Mouse (Mus musculus) C3H10T1/2 (cell line): ENCODE measurements around the gene Egfl6. TPM values are rescaled to one million over a fixed set of nuclear protein-coding genes. Genes with fewer than 3 reads are reported as not detected.

ENCODE experiments used
- polyA plus RNA-seq, 2 experiments: library from polyadenylated mRNA; unstranded; fragments of >200 nt; fragmentation: generic; extraction: Trizol; gene quantifications; one replicate each; pipeline ENCODE4 v1.2.1; 2012; ENCODE audit warnings: missing spikeins in 2 of 2

Egfl6 gene
- polyA plus RNA-seq, result under 1 TPM in 1 of 2 experiments, not detected in 1; 0.19 TPM

GRCm38 (mm10) chrX:166584947-166585824, at the start of gene Egfl6:
TSS of gene Egfl6 (minus strand) at chrX:166585720.

GRCm38 (mm10) chrX:166518345-166518744, 67.2 kb downstream of the Egfl6 start, which contains the start of gene Tceanc:
TSS of gene Tceanc (minus strand) at chrX:166518567.

GRCm38 (mm10) chrX:166479365-166479983, 106.0 kb downstream of the Egfl6 start, which contains the start of gene Rab9:
TSS of gene Rab9 (minus strand) at chrX:166479867.

Other genes with a start within 250 kb of the Egfl6 start
- gene Trappc2, start 145.1 kb downstream of the Egfl6 start, polyA plus RNA-seq, result 1 to 10 TPM in 1 of 2 experiments, under 1 TPM in 1; 0.34 to 4.0 TPM
- gene Ofd1, start 145.0 kb downstream of the Egfl6 start, polyA plus RNA-seq, result 1 to 10 TPM in 1 of 2 experiments, under 1 TPM in 1; 0.19 to 3.8 TPM
- gene Rab9, start 105.9 kb downstream of the Egfl6 start, polyA plus RNA-seq, result 10 to 100 TPM in 1 of 2 experiments, 1 to 10 TPM in 1; 4.0 to 84.4 TPM
- gene Tceanc, start 67.2 kb downstream of the Egfl6 start, polyA plus RNA-seq, result 1 to 10 TPM in 1 of 2 experiments, under 1 TPM in 1; 0.09 to 1.1 TPM